Mouse (Mus musculus) stomach, postnatal 0 days (tissue): ENCODE results near the gene Sdhb. TPM values are rescaled to one million over a fixed set of nuclear protein-coding genes. Genes with fewer than 3 reads are reported as not detected.

Source experiments
- ATAC-seq: fragments of 200-750 bp; cut with Nextera tagmentation; 2 replicates; pipeline ENCODE4 v1.8.0; 2017; ENCODE audit not compliant: low FRiP score, low TSS enrichment
- DNase-seq: peaks from one replicate; pipeline ENCODE4 v3.0.0-alpha.2; 2016; ENCODE audit warnings: low spot score
- H3K27ac ChIP-seq: fragments of 300-500 bp; sonication (generic); replicated peaks from 2 replicates; pipeline ENCODE4 v1.5.1; 2014; ENCODE audit warnings: mild to moderate bottlenecking, control low read depth
- H3K27me3 ChIP-seq: fragments of 300-500 bp; sonication (generic); 2 replicates; pipeline ENCODE4 v1.6.1; 2014; ENCODE audit warnings: low read length; ENCODE audit not compliant: control insufficient read depth, insufficient read depth
- H3K36me3 ChIP-seq: fragments of 300-500 bp; sonication (generic); 2 replicates; pipeline ENCODE4 v1.6.1; 2014; ENCODE audit warnings: low read length, mixed read lengths; ENCODE audit not compliant: control insufficient read depth, insufficient read depth
- H3K4me1 ChIP-seq: fragments of 300-500 bp; sonication (generic); replicated peaks from 2 replicates; pipeline ENCODE4 v1.6.1; 2014; ENCODE audit warnings: antibody characterized with exemption; ENCODE audit not compliant: control insufficient read depth, insufficient read depth
- H3K4me2 ChIP-seq: fragments of 300-500 bp; sonication (generic); replicated peaks from 2 replicates; pipeline ENCODE4 v1.6.1; 2014; ENCODE audit warnings: low read depth, mild to moderate bottlenecking, control low read depth, moderate library complexity
- H3K4me3 ChIP-seq: fragments of 300-500 bp; sonication (generic); 2 replicates; pipeline ENCODE4 v1.5.1; 2014; ENCODE audit warnings: low read depth, low read length, control low read depth
- H3K9ac ChIP-seq: fragments of 300-500 bp; sonication (generic); 2 replicates; pipeline ENCODE4 v1.6.1; 2014; ENCODE audit warnings: mild to moderate bottlenecking, low read length, control low read depth, mixed read lengths
- H3K9me3 ChIP-seq: fragments of 300-500 bp; sonication (generic); 2 replicates; pipeline ENCODE4 v1.6.1; 2016; ENCODE audit warnings: low read length; ENCODE audit not compliant: control insufficient read depth
- CTCF ChIP-seq: IDR thresholded peaks from 2 replicates; pipeline ENCODE4 v1.5.1; 2016; ENCODE audit warnings: antibody characterized with exemption, low read depth, mild to moderate bottlenecking, moderate library complexity
- EP300 ChIP-seq: optimal IDR thresholded peaks from 2 replicates; pipeline ENCODE3; 2016; ENCODE audit warnings: antibody characterized with exemption
- WGBS: fragments of 180-500 bp; shearing (Covaris S2); extraction: QIAGEN DNeasy Blood & Tissue Kit; methylation state at CpG from one replicate; pipeline ENCODE4 v1.1.7; 2014; 5-methylcytosine and 5-hydroxymethylcytosine counted together
- polyA plus RNA-seq: library from polyadenylated mRNA; unstranded; fragments of >200 nt; fragmentation: Nextera tagmentation; extraction: Ambion mirVana; gene quantifications from 2 replicates; pipeline ENCODE4 v1.2.1, GENCODE M21; 2015

Gene Sdhb
- polyA plus RNA-seq, 1 experiment from 2014 or later, result 382 TPM

GRCm38 (mm10) chr4:141020811-141021613 lies 60.0 kb downstream of the Sdhb start:
- H3K4me1 ChIP-seq, result peaks cover 6% of the 10 kb centered on the region
- ATAC-seq (peak; percentile 38; the same call in 1 of the 2 replicates), DNase-seq (peak; percentile 72)
- peak overlapping the region; percentile 89 for H3K27ac ChIP-seq
- peak overlapping the region; percentile 34 for H3K4me2 ChIP-seq
- TF ChIP-seq EP300 (no peak), CTCF (no peak)
- WGBS, result 25% methylated on average over 14 of the region's 14 CpGs
- no peaks in the 10 kb centered on the region for H3K9me3 ChIP-seq
- H3K4me3 ChIP-seq, result no peak overlapping the region
- H3K36me3 ChIP-seq, result no peaks in the 10 kb centered on the region
- peak overlapping the region; percentile 23; the same call in 1 of the 2 replicates for H3K9ac ChIP-seq
- H3K27me3 ChIP-seq, result no peaks in the 10 kb centered on the region

GRCm38 (mm10) chr4:141021614-141021929 lies 60.6 kb downstream of the Sdhb start:
- Histone ChIP-seq H3K9ac (peak overlapping the region; percentile 23; the same call in 1 of the 2 replicates), H3K27ac (peak overlapping the region; percentile 89), H3K4me1 (peaks cover 6% of the 10 kb centered on the region), H3K9me3 (no peaks in the 10 kb centered on the region), H3K4me2 (no peak overlapping the region), H3K4me3 (no peak overlapping the region), H3K27me3 (no peaks in the 10 kb centered on the region), H3K36me3 (no peaks in the 10 kb centered on the region)
- TF ChIP-seq CTCF (no peak; the same call in 1 of the 2 replicates), EP300 (no peak)
- DNase-seq, result no peak
- 51% methylated on average over 11 of the region's 11 CpGs for WGBS
- no peak for ATAC-seq

DNA sequence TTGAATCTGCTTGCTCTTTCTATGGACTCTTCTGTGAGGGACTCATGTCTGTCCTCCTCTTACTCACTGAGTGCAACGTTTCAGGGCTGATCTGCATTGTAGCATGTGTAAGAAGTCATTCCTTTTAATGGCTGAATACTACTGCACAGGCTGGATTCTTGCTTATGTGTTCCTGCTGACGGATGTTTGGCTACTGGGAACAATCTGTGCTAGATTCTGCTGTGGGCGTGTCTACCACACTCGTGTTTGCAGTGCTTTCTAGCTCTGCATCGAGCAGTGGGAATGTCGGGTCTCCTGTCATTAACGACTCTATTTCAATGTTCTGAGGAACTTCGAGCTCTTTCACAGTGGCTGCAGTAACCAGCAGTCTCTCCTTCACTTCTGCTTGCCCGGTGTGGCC lies 63.0 kb downstream of the Sdhb start:
- peaks cover 6% of the 10 kb centered on the region for H3K4me1 ChIP-seq
- peak; percentile 57 for DNase-seq
- H3K36me3 ChIP-seq, result no peaks in the 10 kb centered on the region
- no peak overlapping the region for H3K4me3 ChIP-seq
- peak overlapping the region; percentile 82 for H3K27ac ChIP-seq
- H3K4me2 ChIP-seq, result no peak overlapping the region
- no peaks in the 10 kb centered on the region for H3K27me3 ChIP-seq
- no peaks in the 10 kb centered on the region for H3K9me3 ChIP-seq
- ATAC-seq, result peak; percentile 67
- H3K9ac ChIP-seq, result peak overlapping the region; percentile 27; the same call in 1 of the 2 replicates
- WGBS, result 28% methylated on average over 9 of the region's 9 CpGs
- no peak for TF ChIP-seq EP300
- no peak for TF ChIP-seq CTCF

DNA sequence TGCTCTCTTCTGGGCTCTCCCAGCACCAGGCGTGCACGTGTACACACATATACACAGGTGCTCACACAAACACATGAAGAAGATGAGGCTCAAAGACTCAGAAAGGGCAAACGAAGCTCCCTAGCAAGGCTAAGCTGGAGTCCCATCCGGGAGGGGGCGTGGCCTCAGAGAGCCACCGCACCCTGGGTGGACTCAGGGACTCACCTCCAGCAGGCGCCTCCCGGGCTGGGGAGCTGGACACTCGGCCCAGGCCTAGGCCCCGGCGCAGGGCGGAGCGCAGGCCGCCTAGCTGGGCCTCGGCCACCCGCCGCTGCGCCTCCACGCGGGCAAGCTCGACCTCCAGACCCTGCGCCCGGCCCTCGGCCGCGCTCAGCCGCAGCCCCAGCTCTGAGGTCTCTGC lies 64.0 kb downstream of the Sdhb start:
- WGBS, result 76% methylated on average over 23 of the region's 27 CpGs
- H3K9me3 ChIP-seq, result no peaks in the 10 kb centered on the region
- no peak overlapping the region for H3K4me3 ChIP-seq
- DNase-seq, result peak; percentile 72
- H3K4me1 ChIP-seq, result peaks cover 5% of the 10 kb centered on the region
- H3K27me3 ChIP-seq, result no peaks in the 10 kb centered on the region
- peak; percentile 64 for ATAC-seq
- no peak for TF ChIP-seq CTCF
- TF ChIP-seq EP300, result no peak
- no peaks in the 10 kb centered on the region for H3K36me3 ChIP-seq
- no peak overlapping the region for H3K4me2 ChIP-seq
- H3K27ac ChIP-seq, result no peak overlapping the region
- no peak overlapping the region for H3K9ac ChIP-seq

Other genes with a start within 250 kb of the Sdhb start
- gene Padi6, start 218.6 kb upstream of the Sdhb start, polyA plus RNA-seq, result not detected in 2 replicates
- gene Padi4, start 187.0 kb upstream of the Sdhb start, polyA plus RNA-seq, result 0.23 and 0.27 TPM in 2 replicates
- gene Padi3, start 150.6 kb upstream of the Sdhb start, polyA plus RNA-seq, result 0.02 TPM in 1 of 2 replicates, not detected in the other
- 1.3 and 2.1 TPM in 2 replicates for gene Padi1, start 115.4 kb upstream of the Sdhb start, polyA plus RNA-seq
- 0.64 and 0.69 TPM in 2 replicates for gene Padi2, start 54.9 kb upstream of the Sdhb start, polyA plus RNA-seq
- 14.4 and 15.9 TPM in 2 replicates for gene Atp13a2, start 25.7 kb downstream of the Sdhb start, polyA plus RNA-seq
- gene Mfap2, start 49.2 kb downstream of the Sdhb start, polyA plus RNA-seq, result 244 and 247 TPM in 2 replicates
- gene Crocc, start 99.3 kb downstream of the Sdhb start, polyA plus RNA-seq, result 1.4 and 1.6 TPM in 2 replicates
- 77.7 and 81.1 TPM in 2 replicates for gene Necap2, start 117.2 kb downstream of the Sdhb start, polyA plus RNA-seq
- gene Spata21, start 127.1 kb downstream of the Sdhb start, polyA plus RNA-seq, result 0.05 and 0.11 TPM in 2 replicates
- gene Szrd1, start 178.6 kb downstream of the Sdhb start, polyA plus RNA-seq, result 28.6 and 29.6 TPM in 2 replicates
- gene Fbxo42, start 186.7 kb downstream of the Sdhb start, polyA plus RNA-seq, result 9.8 and 11.5 TPM in 2 replicates